Mouse (Mus musculus): ENCODE data around the gene Trim29.

- TF ChIP-seq CTCF (IDR thresholded peaks at IDR 0.05; ENCODE audit: low read depth, low read length), result no peak
- TF ChIP-seq GATA1 (IDR thresholded peaks at IDR 0.05; ENCODE audit: borderline replicate concordance, low read length), result no peak
Measured at GRCm38 (mm10) chr9:43330426-43330825, 19.8 kb downstream of the Trim29 start.

All from G1E (cell line).